In the genomic region with DNA sequence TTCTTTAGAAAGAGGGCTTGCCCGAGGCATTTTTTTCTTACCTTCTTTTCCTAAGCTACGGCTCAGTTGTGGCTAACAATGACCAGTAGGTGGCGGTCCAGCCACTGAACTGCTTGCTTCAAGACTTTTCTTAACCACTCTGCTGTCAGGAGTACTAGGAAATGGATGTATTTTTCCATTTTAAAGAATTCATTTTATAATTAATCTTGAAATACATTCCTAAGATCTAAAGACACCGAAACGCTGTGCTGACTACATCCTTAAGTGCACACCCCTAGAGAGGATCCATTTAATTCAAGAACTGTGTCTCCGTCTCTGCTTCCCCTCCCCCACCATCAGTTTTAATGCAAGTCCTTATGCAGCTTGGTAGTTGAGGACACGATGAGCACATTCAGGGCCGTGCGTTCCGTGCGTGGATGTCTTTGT, we compare ENCODE assay signal across 8 mouse cellular contexts.
DNase-seq lines count a peak whose midpoint lies in the region; ATAC-seq and TF ChIP-seq lines count a peak whose summit lies in the region.

No protein-coding gene starts in this region.

- peak; percentile 84; the same call in 1 of the 2 replicates for ATAC-seq in embryonic facial prominence, embryonic 14.5 days (ENCODE audit: low read depth)
- ATAC-seq in heart, embryonic 15.5 days (replicated peaks; ENCODE audit: insufficient number of reproducible peaks, insufficient read depth, low FRiP score, low read depth), result no peak
- ATAC-seq in liver, embryonic 11.5 days (replicated peaks; ENCODE audit: low FRiP score), result no peak
- peak; percentile 69 for ATAC-seq in neural tube, embryonic 13.5 days (ENCODE audit: low read depth)
- ATAC-seq in inflammation-experienced regulatory T-cells, adult 6 months, result no peak

- H3K4me2 ChIP-seq in embryonic facial prominence, embryonic 14.5 days (ENCODE audit: low read depth, low read length), result peak overlapping the region; percentile 54
- H3K4me2 ChIP-seq in heart, embryonic 15.5 days, result peak overlapping the region; percentile 69
- peak overlapping the region; percentile 58 for H3K4me2 ChIP-seq in liver, embryonic 11.5 days
- peak overlapping the region; percentile 58 for H3K4me2 ChIP-seq in neural tube, embryonic 13.5 days

- WGBS in embryonic facial prominence, embryonic 14.5 days, result 1% methylated on average over 11 of the region's 11 CpGs
- whole genome bisulfite sequencing in heart, embryonic 15.5 days, result 1% methylated on average over 11 of the region's 11 CpGs
- WGBS in liver, embryonic 11.5 days, result 5% methylated on average over 11 of the region's 11 CpGs
- WGBS in neural tube, embryonic 13.5 days, result under 1% methylated on average over 11 of the region's 11 CpGs

- H3K9me3 ChIP-seq in E14TG2a.4 (ENCODE audit: low read length), result no peaks in the 10 kb centered on the region
- H3K9me3 ChIP-seq in embryonic facial prominence, embryonic 14.5 days (ENCODE audit: control insufficient read depth, low read length), result no peaks in the 10 kb centered on the region
- H3K9me3 ChIP-seq in heart, embryonic 15.5 days (replicated peaks), result no peaks in the 10 kb centered on the region
- no peaks in the 10 kb centered on the region for H3K9me3 ChIP-seq in liver, embryonic 11.5 days (ENCODE audit: control insufficient read depth, low read length)
- H3K9me3 ChIP-seq in neural tube, embryonic 13.5 days, result no peaks in the 10 kb centered on the region

- peak; percentile 69 for DNase-seq in adrenal gland, postnatal 10 days
- peak; percentile 93 for DNase-seq in embryonic facial prominence, embryonic 14.5 days (ENCODE audit: low spot score)
- DNase-seq in kidney, postnatal 14 days, result peak; percentile 70
- DNase-seq in liver, embryonic 11.5 days (ENCODE audit: low spot score), result peak; percentile 37

- no peak overlapping the region for H3K27ac ChIP-seq in embryonic facial prominence, embryonic 14.5 days (replicated peaks; ENCODE audit: low read depth, low read length)
- no peak overlapping the region for H3K27ac ChIP-seq in heart, embryonic 15.5 days
- no peak overlapping the region for H3K27ac ChIP-seq in liver, embryonic 11.5 days (ENCODE audit: low read depth, low read length)
- no peak overlapping the region for H3K27ac ChIP-seq in neural tube, embryonic 13.5 days (replicated peaks)

- peak; percentile 71 for TF ChIP-seq CTCF in E14TG2a.4 (conservative IDR thresholded peaks at IDR 0.05; ENCODE audit: low read length)

- H3K4me1 ChIP-seq in E14TG2a.4 (replicated peaks; ENCODE audit: low read depth, low read length), result no peaks in the 10 kb centered on the region
- no peaks in the 10 kb centered on the region; the same call in 1 of the 2 replicates for H3K4me1 ChIP-seq in embryonic facial prominence, embryonic 14.5 days (ENCODE audit: control insufficient read depth, insufficient read depth, low read length)
- H3K4me1 ChIP-seq in heart, embryonic 15.5 days (replicated peaks), result peaks cover 4% of the 10 kb centered on the region; the same call in 1 of the 2 replicates
- no peaks in the 10 kb centered on the region for H3K4me1 ChIP-seq in liver, embryonic 11.5 days (replicated peaks; ENCODE audit: control insufficient read depth, insufficient read depth, low read length)
- H3K4me1 ChIP-seq in neural tube, embryonic 13.5 days (replicated peaks), result peaks cover 21% of the 10 kb centered on the region

- no peak overlapping the region for H3K4me3 ChIP-seq in E14TG2a.4 (replicated peaks; ENCODE audit: low read length)
- H3K4me3 ChIP-seq in embryonic facial prominence, embryonic 14.5 days (ENCODE audit: low read depth, low read length), result peak overlapping the region; percentile 23
- H3K4me3 ChIP-seq in heart, embryonic 15.5 days, result peak overlapping the region; percentile 44
- H3K4me3 ChIP-seq in liver, embryonic 11.5 days (ENCODE audit: low read depth, low read length), result no peak overlapping the region
- peak overlapping the region; percentile 31 for H3K4me3 ChIP-seq in neural tube, embryonic 13.5 days

- no peak overlapping the region for H3K9ac ChIP-seq in embryonic facial prominence, embryonic 14.5 days (ENCODE audit: low read depth, low read length)
- no peak overlapping the region for H3K9ac ChIP-seq in heart, embryonic 15.5 days
- H3K9ac ChIP-seq in liver, embryonic 11.5 days (ENCODE audit: low read depth, low read length), result no peak overlapping the region
- 0 out of 2 replicates have a peak overlapping the region, but pooled peaks have one; percentile 23 for H3K9ac ChIP-seq in neural tube, embryonic 13.5 days

- no peaks in the 10 kb centered on the region; the same call in 1 of the 2 replicates for H3K27me3 ChIP-seq in E14TG2a.4 (ENCODE audit: insufficient read depth, low read length)
- H3K27me3 ChIP-seq in embryonic facial prominence, embryonic 14.5 days (replicated peaks; ENCODE audit: control insufficient read depth, insufficient read depth, low read length), result peaks cover 16% of the 10 kb centered on the region
- peaks cover 12% of the 10 kb centered on the region; the same call in 1 of the 2 replicates for H3K27me3 ChIP-seq in heart, embryonic 15.5 days
- no peaks in the 10 kb centered on the region for H3K27me3 ChIP-seq in liver, embryonic 11.5 days (replicated peaks; ENCODE audit: control insufficient read depth, insufficient read depth, low read length)
- peaks cover 38% of the 10 kb centered on the region for H3K27me3 ChIP-seq in neural tube, embryonic 13.5 days

- no peaks in the 10 kb centered on the region for H3K36me3 ChIP-seq in E14TG2a.4 (ENCODE audit: insufficient read depth, low read length)
- no peaks in the 10 kb centered on the region for H3K36me3 ChIP-seq in embryonic facial prominence, embryonic 14.5 days (ENCODE audit: control insufficient read depth, insufficient read depth, low read length)
- no peaks in the 10 kb centered on the region for H3K36me3 ChIP-seq in heart, embryonic 15.5 days
- H3K36me3 ChIP-seq in liver, embryonic 11.5 days (ENCODE audit: control insufficient read depth, insufficient read depth, low read length), result no peaks in the 10 kb centered on the region
- no peaks in the 10 kb centered on the region for H3K36me3 ChIP-seq in neural tube, embryonic 13.5 days

Comparison
In these comparisons a context has a peak if more than half of its experiments do, and no peak if none do; other contexts are left out.
1. H3K4me3 ChIP-seq: peak in embryonic facial prominence, embryonic 14.5 days (single experiment), heart, embryonic 15.5 days (single experiment) and neural tube, embryonic 13.5 days (single experiment); none in E14TG2a.4 (single experiment) and liver, embryonic 11.5 days (single experiment).
2. DNase-seq: peak in every context shown above with its lines; median percentile 93 in embryonic facial prominence, embryonic 14.5 days; 70 in kidney, postnatal 14 days; 69 in adrenal gland, postnatal 10 days; 37 in liver, embryonic 11.5 days.
3. ATAC-seq: peak in embryonic facial prominence, embryonic 14.5 days (single experiment) and neural tube, embryonic 13.5 days (single experiment); none in heart, embryonic 15.5 days (single experiment), liver, embryonic 11.5 days (single experiment) and inflammation-experienced regulatory T-cells, adult 6 months (single experiment).
4. Peak in every context shown above with its lines, with median percentiles within 50 percentile points of each other: H3K4me2 ChIP-seq.